Mouse (Mus musculus): ENCODE results near the gene Iqca. TPM values are rescaled to one million over a fixed set of nuclear protein-coding genes. Genes with fewer than 3 reads are reported as not detected.

The Iqca gene
- polyA plus RNA-seq, 1 experiment from 2014 or later, result 0.62 TPM

DNA sequence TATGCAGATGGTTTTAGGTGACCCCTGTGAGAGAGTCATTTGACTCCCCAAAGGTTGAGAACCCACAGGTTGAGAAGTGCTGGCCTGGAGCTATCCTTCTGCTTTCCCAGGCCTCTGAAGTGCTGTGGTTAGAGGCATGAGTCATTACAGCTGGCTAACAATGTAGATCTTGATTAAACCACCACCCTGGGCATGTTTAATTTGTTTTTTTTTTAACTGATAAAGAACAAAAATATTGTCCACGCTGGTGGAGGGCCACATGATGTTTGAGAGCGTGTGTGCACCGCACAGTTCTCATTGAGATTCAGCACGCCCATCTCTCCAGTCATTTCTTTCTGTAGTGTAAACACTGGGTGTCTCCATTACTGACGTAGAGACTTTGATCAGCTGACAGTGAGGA, 24.8 kb upstream of the Iqca start:
- Histone ChIP-seq H3K9me3 (replicated peaks) (no peaks in the 10 kb centered on the region), H3K4me2 (no peak overlapping the region), H3K4me3 (no peak overlapping the region), H3K27ac (no peak overlapping the region; the same call in 1 of the 2 replicates), H3K4me1 (peaks cover 21% of the 10 kb centered on the region), H3K36me3 (ENCODE audit: poor library complexity, severe bottlenecking) (no peaks in the 10 kb centered on the region), H3K27me3 (no peaks in the 10 kb centered on the region), H3K9ac (no peak overlapping the region)
- no peak for ATAC-seq
- 77% methylated on average over 5 of the region's 5 CpGs for WGBS

- no peak overlapping the region for H3K9ac ChIP-seq
- no peak overlapping the region for H3K4me3 ChIP-seq
- no peak for ATAC-seq
- H3K36me3 ChIP-seq (ENCODE audit: poor library complexity, severe bottlenecking), result no peaks in the 10 kb centered on the region
- H3K9me3 ChIP-seq (replicated peaks), result no peaks in the 10 kb centered on the region
- H3K27ac ChIP-seq, result no peak overlapping the region
- peaks cover 21% of the 10 kb centered on the region for H3K4me1 ChIP-seq
- no peak overlapping the region for H3K4me2 ChIP-seq
- H3K27me3 ChIP-seq, result no peaks in the 10 kb centered on the region
Observed at GRCm38 (mm10) chr1:90177565-90177964, 24.4 kb upstream of the Iqca start.

DNA sequence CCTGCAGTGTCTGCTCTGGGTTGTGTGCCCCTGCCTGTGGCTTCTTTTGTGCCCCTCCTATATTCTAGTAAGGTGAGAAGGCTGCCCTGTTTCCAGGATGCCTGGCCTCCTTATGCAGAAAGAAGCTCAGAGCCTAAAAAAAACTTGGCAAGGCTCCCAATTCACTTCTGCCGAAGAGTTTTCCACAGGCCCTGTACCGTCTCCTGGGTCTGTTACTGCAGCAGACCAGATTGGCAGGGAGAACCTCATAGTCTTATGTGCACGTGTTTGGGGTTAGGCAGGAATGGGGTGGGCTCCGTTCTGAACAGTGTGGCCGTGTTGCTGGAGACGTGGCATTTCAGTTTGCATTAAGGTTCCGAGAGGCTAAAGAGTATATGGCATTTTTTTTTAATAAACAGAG, 23.0 kb upstream of the Iqca start:
- Histone ChIP-seq H3K4me3 (no peak overlapping the region), H3K27ac (no peak overlapping the region), H3K4me1 (peaks cover 21% of the 10 kb centered on the region), H3K9ac (no peak overlapping the region), H3K27me3 (no peaks in the 10 kb centered on the region), H3K9me3 (replicated peaks) (no peaks in the 10 kb centered on the region), H3K36me3 (ENCODE audit: poor library complexity, severe bottlenecking) (no peaks in the 10 kb centered on the region), H3K4me2 (no peak overlapping the region)
- ATAC-seq, result no peak
- WGBS, result 60% methylated on average over 7 of the region's 7 CpGs

GRCm38 (mm10) chr1:90174338-90174737, 21.1 kb upstream of the Iqca start:
- H3K4me1 ChIP-seq, result peaks cover 21% of the 10 kb centered on the region
- H3K4me3 ChIP-seq, result no peak overlapping the region
- H3K9ac ChIP-seq, result no peak overlapping the region
- no peaks in the 10 kb centered on the region for H3K36me3 ChIP-seq (ENCODE audit: poor library complexity, severe bottlenecking)
- H3K4me2 ChIP-seq, result no peak overlapping the region
- ATAC-seq, result 0 out of 2 replicates have a peak, but pooled peaks have one; percentile 61
- H3K27me3 ChIP-seq, result no peaks in the 10 kb centered on the region
- 0 out of 2 replicates have a peak overlapping the region, but pooled peaks have one; percentile 52 for H3K27ac ChIP-seq
- H3K9me3 ChIP-seq (replicated peaks), result no peaks in the 10 kb centered on the region
- 24% methylated on average over 8 of the region's 8 CpGs for WGBS

DNA sequence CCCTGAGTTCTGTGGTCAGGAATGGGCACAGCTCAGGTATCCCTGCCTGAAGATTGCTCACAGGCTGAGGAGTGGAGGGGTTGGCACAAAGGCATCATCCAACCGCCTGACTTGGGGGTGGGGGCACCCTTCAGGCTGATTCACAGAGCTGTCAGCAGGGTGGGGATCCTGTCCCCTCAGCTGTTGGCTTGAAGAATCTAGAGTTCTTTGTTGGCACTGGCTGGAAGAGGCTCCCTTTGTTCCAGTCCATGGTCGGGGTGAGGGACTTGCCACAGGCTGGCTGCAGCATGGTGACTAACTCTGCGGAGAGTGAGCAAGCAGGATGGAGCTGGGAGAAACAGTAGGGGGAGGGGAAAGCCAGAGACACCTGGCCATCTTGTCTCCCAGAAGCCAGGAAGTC, 11.1 kb upstream of the Iqca start:
- WGBS, result 30% methylated on average over 3 of the region's 3 CpGs
- H3K27ac ChIP-seq, result no peak overlapping the region; the same call in 1 of the 2 replicates
- H3K36me3 ChIP-seq (ENCODE audit: poor library complexity, severe bottlenecking), result no peaks in the 10 kb centered on the region
- no peak overlapping the region for H3K9ac ChIP-seq
- no peak overlapping the region for H3K4me3 ChIP-seq
- no peaks in the 10 kb centered on the region for H3K27me3 ChIP-seq
- 0 out of 2 replicates have a peak, but pooled peaks have one; percentile 48 for ATAC-seq
- H3K4me1 ChIP-seq, result peaks cover 15% of the 10 kb centered on the region
- no peak overlapping the region for H3K4me2 ChIP-seq
- no peaks in the 10 kb centered on the region for H3K9me3 ChIP-seq (replicated peaks)

DNA sequence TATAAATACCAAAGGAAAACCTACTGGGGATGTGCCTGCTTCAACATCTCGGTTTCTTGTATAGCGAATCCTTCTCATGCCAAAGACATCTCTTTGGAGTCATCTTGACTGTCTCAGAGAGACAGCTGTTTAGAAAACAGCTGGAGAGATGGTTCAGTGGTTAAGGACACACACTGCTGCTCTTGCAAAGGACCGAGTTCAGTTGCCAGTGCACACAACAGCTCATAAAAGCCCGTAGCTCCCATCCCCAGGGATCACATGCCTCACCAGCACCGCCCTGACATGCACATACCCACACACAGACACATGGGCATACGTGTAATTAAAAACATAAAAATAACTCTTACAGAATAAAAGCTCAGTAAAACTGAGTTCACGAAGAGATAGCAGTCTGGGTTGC, 10.0 kb upstream of the Iqca start:
- no peaks in the 10 kb centered on the region for H3K27me3 ChIP-seq
- no peak overlapping the region for H3K27ac ChIP-seq
- ATAC-seq, result no peak
- 94% methylated on average over 7 of the region's 7 CpGs for WGBS
- no peaks in the 10 kb centered on the region for H3K36me3 ChIP-seq (ENCODE audit: poor library complexity, severe bottlenecking)
- no peak overlapping the region for H3K4me2 ChIP-seq
- no peak overlapping the region for H3K4me3 ChIP-seq
- no peaks in the 10 kb centered on the region for H3K9me3 ChIP-seq (replicated peaks)
- H3K9ac ChIP-seq, result no peak overlapping the region
- H3K4me1 ChIP-seq, result peaks cover 15% of the 10 kb centered on the region

DNA sequence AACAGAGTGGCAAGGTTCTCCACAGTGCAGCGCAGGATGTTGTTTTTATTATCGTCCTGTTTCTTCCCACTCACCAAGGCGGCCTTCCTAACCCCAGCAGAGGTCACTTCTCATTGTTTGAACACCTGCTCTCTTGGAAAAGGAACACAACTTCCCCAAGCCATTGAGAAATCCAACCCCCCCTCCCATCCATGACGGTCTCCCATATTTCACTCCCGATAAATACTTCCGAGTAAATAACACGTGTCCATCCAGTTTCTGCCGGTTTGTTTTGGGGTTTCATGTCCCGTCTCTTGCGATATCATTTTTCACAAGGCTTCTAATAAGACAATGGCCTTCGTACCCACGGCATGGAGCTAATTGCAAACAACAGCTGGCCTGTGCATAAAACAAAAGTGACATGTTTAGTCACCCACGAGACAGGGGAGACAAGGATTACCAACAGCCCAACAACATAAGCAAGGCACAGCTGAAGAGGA, 9.2 kb upstream of the Iqca start:
- WGBS, result 42% methylated on average over 13 of the region's 13 CpGs
- Histone ChIP-seq H3K4me3 (no peak overlapping the region), H3K9me3 (replicated peaks) (no peaks in the 10 kb centered on the region), H3K27me3 (no peaks in the 10 kb centered on the region), H3K36me3 (ENCODE audit: poor library complexity, severe bottlenecking) (no peaks in the 10 kb centered on the region), H3K27ac (no peak overlapping the region), H3K4me2 (no peak overlapping the region), H3K4me1 (peaks cover 15% of the 10 kb centered on the region), H3K9ac (no peak overlapping the region)
- ATAC-seq, result no peak

DNA sequence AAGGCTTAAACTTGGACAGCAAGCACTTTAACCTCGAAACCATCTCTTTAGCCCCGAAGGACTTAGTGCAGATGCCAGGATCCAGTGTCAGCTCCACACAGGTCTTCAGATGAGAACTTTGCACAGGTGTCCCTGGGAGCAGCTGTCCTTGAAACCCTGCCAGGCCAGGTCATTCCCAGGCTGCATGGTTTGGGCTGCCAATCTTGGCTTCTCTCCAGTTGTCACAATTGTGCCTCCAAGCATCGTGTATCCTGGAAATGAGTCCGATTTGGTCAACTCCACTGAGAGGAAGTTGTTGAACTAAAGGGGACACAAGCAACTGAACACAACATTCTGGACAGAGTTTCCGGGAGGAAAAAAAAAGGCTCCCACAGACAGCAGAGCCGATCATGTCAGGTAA, 8.4 kb upstream of the Iqca start:
- Histone ChIP-seq H3K27me3 (no peaks in the 10 kb centered on the region), H3K9ac (no peak overlapping the region), H3K27ac (no peak overlapping the region), H3K4me3 (no peak overlapping the region), H3K9me3 (replicated peaks) (no peaks in the 10 kb centered on the region), H3K4me1 (peaks cover 15% of the 10 kb centered on the region), H3K4me2 (no peak overlapping the region), H3K36me3 (ENCODE audit: poor library complexity, severe bottlenecking) (no peaks in the 10 kb centered on the region)
- no peak for ATAC-seq
- 83% methylated on average over 6 of the region's 6 CpGs for WGBS

- Histone ChIP-seq H3K4me3 (no peak overlapping the region), H3K9me3 (replicated peaks) (no peaks in the 10 kb centered on the region), H3K9ac (no peak overlapping the region), H3K27me3 (no peaks in the 10 kb centered on the region), H3K4me2 (no peak overlapping the region), H3K36me3 (ENCODE audit: poor library complexity, severe bottlenecking) (no peaks in the 10 kb centered on the region), H3K27ac (no peak overlapping the region), H3K4me1 (peaks cover 15% of the 10 kb centered on the region)
- 37% methylated on average over 13 of the region's 13 CpGs for WGBS
- no peak for ATAC-seq
Observed at GRCm38 (mm10) chr1:90159927-90160326, 6.7 kb upstream of the Iqca start.

DNA sequence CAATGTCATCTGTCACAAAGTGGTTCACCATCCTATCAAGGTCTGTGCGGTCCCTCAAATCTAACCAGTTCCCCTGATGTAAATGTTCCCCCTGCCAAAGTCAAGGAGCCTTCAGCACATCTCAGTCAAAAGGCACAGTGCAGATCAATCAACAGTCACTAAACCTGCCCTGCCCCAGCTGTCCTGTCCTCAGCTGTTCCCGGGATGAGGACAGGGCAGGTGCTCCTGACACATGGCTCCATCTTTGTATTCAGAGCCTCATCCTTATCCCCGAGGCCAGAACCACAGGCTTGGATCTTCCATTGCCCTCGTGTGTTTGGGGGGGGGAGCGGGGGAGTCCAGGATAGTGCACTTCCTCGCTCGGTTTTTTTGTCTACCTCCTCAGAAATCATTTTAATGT, 3.4 kb upstream of the Iqca start:
- Histone ChIP-seq H3K36me3 (ENCODE audit: poor library complexity, severe bottlenecking) (no peaks in the 10 kb centered on the region), H3K9ac (no peak overlapping the region), H3K27ac (no peak overlapping the region), H3K27me3 (no peaks in the 10 kb centered on the region), H3K4me1 (peaks cover 21% of the 10 kb centered on the region), H3K4me2 (no peak overlapping the region), H3K4me3 (no peak overlapping the region), H3K9me3 (replicated peaks) (no peaks in the 10 kb centered on the region)
- ATAC-seq, result no peak
- WGBS, result 80% methylated on average over 7 of the region's 7 CpGs

DNA sequence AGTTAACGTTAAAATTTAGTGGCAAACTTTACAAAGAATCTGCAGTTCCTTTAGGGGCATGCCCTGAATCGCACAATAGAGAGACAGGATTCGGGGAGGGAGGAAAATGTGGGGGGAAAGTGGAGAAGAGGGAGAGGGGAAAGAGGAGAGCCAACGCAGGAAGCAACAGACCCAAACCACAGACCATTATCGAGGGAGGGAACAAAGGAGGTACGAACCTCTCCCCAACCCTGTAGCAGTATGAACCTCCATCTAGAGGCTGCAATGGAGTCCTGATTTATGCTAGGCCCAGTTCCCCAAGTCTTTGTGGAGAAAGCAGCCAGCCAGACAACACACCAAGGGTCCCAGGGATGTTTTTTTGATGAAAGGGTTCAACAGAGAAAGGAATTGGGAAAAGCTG, 586 bp upstream of the Iqca start:
- Histone ChIP-seq H3K4me2 (peak overlapping the region; percentile 57), H3K4me3 (peak overlapping the region; percentile 26), H3K36me3 (ENCODE audit: poor library complexity, severe bottlenecking) (no peaks in the 10 kb centered on the region), H3K9me3 (replicated peaks) (0 out of 2 replicates have a peak, but pooled peaks cover 3% of the 10 kb centered on the region), H3K4me1 (peaks cover 21% of the 10 kb centered on the region), H3K27me3 (no peaks in the 10 kb centered on the region), H3K9ac (0 out of 2 replicates have a peak overlapping the region, but pooled peaks have one; percentile 21), H3K27ac (peak overlapping the region; percentile 6; the same call in 1 of the 2 replicates)
- peak; percentile 17; the same call in 1 of the 2 replicates for ATAC-seq
- WGBS, result 7% methylated on average over 6 of the region's 6 CpGs

DNA sequence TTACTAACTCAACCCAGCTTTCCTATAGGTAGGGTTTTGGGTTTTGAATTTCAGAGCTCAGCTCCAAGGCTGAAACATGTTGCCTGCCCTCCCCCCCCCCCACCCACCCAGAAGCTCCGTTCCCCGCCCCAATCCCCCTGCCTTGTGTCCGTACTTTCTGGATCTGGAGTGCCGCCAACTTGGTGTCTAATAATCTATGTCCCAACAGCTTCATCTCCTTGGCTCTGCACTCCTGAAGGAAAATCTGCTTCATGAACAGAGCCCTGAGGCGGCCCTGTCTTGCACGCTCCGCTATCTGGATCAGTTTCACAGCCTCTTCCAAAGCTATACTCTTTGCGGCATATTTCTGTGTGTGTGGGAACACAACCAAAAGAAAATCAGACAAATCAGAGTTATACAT, 13.5 kb downstream of the Iqca start:
- H3K4me3 ChIP-seq, result no peak overlapping the region

GRCm38 (mm10) chr1:90132402-90132801, 20.8 kb downstream of the Iqca start:
- Histone ChIP-seq H3K36me3 (ENCODE audit: poor library complexity, severe bottlenecking) (no peaks in the 10 kb centered on the region), H3K4me3 (no peak overlapping the region), H3K4me2 (no peak overlapping the region), H3K4me1 (0 out of 2 replicates have a peak, but pooled peaks cover 4% of the 10 kb centered on the region), H3K9me3 (replicated peaks) (no peaks in the 10 kb centered on the region), H3K27ac (no peak overlapping the region), H3K27me3 (no peaks in the 10 kb centered on the region), H3K9ac (no peak overlapping the region)
- ATAC-seq, result no peak
- WGBS, result 47% methylated on average over 11 of the region's 11 CpGs

More for the DNA sequence above, 13.5 kb downstream of the Iqca start:
- Histone ChIP-seq H3K4me2 (no peak overlapping the region), H3K27me3 (no peaks in the 10 kb centered on the region), H3K36me3 (ENCODE audit: poor library complexity, severe bottlenecking) (no peaks in the 10 kb centered on the region), H3K4me1 (no peaks in the 10 kb centered on the region), H3K9me3 (replicated peaks) (no peaks in the 10 kb centered on the region), H3K9ac (no peak overlapping the region), H3K27ac (no peak overlapping the region)
- no peak for ATAC-seq
- WGBS, result 85% methylated on average over 8 of the region's 8 CpGs
